Mouse (Mus musculus) layer of hippocampus, postnatal 10 days (tissue): Measurements from ENCODE around the gene Ube2j2. TPM values are rescaled to one million over a fixed set of nuclear protein-coding genes. Genes with fewer than 3 reads are reported as not detected.
A peak's percentile ranks its signal among the peaks of the same experiment; 100 is the strongest.

Source experiments
- DNase-seq, 2 experiments: peaks; one replicate each; pipeline ENCODE4 v3.0.0; 2021; ENCODE audit warnings: low spot score in 2 of 2
- total RNA-seq, 2 experiments: library from RNA; stranded (reverse); gene quantifications; 2 replicates each; pipeline ENCODE4 v1.2.3; 2021

The Ube2j2 gene
- total RNA-seq, 2 experiments from 2014 or later: 93.3 to 97.5 TPM

DNA sequence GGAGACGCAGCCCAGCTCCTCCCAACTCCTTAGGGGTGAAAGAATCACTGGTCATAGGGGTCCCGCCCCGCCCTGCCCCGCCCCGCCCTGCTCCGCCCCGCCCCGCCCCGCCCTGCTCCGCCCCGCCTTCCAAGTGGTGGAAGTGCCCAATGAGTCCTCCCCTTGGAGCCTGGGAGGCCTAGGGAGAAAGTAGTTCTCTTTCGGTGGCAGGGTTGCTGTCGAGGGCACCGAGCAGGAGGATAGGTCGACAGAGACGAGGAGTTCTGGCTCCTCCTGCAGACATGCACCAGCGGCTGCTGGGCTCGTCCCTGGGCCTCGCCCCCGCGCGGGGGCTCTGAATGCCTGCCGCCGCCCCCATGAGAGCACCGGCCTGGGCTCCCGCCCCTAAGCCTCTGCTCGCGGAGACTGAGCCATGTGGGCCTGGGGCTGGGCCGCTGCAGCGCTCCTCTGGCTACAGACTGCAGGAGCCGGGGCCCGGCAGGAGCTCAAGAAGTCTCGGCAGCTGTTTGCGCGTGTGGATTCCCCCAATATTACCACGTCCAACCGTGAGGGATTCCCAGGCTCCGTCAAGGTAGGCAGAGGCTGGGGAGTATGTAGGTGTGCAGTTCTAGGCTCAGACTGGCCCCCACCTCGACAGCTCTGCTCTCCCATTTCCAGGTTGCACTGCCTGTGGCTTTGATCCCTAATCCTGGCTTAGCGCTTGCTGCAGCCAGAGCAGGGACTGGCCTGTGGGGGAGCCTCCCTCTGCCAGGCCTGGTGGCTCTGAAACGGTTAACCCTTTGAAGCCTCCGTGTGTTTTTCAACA is 18.7 kb downstream of the Ube2j2 start, which contains the start of gene C1qtnf12:
TSS of gene C1qtnf12 (plus strand) at position 152 of the 805 bp plus-strand sequence.
- peak; percentile 25 to 32 for DNase-seq

DNA sequence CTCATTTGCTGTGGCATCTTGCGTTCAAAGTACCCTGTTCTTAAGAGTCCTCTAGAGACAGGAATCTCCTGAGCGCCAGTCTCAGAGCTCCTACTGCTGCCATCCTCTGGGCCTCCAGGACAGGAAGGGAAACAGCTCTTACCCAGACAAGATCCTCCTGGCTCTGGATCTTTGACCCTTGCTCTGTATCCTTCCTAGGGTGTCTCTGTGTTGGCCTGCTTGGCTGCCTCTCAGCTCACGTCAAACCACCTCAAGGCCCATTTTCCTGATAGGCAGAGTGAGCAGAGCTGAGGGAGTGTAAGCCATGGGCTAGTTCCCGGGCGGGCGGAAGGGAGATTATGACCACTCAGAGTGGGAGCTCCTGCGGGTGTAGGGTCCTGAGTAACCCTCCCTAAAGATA is 19.5 kb downstream of the Ube2j2 start:
- no peak for DNase-seq

DNA sequence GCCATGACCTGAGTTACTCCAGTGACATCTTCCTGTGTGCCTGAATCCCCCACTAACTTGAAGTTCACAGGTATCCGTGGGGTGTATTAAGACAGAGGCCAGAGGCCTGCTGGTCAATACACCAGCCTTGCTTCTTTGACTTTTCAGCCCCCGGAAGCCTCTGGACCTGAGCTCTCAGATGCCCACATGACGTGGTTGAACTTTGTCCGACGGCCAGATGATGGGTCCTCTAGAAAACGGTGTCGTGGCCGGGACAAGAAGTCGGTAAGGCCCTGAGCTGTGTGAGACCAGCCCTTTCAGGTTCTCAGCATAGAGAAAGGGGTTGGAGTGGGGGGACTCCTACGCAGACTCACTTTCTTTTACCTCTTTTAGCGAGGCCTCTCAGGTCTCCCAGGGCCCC is 20.8 kb downstream of the Ube2j2 start:
- no peak for DNase-seq

DNA sequence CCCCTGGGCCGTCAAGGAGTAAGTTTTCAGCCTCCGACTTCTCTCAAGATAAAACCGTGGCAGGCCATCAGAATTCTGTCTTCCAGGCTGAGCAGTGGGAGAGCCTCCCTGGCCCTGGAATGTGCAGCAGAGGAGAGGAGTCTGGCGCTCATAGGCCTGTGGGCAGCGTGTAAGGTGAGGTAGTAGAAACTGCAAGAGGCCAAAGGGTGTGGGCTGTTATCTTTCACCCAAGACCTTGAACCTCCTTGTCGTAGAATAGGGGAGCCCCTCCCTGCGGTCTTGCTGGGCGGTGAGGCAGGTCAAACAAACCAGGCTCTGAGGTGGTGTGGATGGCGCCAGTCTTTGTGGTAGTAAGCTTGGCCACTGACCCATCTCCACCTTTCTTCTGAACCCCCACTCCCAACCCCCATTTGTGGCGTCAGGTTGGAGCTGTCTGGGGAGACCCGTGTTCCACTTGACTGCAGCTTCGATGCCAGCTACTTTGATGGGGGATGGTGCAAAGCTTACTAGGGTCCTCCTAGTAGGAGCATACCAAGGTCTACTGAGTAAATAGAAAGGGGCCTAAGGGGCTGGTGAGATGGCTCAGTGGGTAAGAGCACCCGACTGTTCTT is 25.5 kb downstream of the Ube2j2 start:
- DNase-seq: no peak

DNA sequence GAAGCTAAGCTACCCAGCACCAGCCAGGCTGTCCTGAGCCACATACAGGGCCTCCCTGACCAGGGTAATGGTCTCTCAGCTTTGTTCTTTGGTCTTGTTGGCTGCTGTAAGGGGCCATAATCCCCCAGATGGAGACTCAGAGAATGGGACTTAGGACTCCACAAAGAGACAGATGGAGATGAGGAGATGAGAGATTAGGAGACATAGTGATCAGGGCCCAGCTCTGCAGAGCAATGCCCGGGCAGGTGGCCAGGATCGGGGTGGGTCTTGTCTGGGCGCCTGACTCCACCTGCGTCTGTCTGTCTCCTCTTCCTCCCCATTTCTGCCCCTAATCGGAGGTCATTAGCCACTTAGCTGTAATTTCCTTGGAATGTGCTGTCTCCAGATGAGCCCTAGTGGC is 26.7 kb downstream of the Ube2j2 start:
- no peak for DNase-seq

DNA sequence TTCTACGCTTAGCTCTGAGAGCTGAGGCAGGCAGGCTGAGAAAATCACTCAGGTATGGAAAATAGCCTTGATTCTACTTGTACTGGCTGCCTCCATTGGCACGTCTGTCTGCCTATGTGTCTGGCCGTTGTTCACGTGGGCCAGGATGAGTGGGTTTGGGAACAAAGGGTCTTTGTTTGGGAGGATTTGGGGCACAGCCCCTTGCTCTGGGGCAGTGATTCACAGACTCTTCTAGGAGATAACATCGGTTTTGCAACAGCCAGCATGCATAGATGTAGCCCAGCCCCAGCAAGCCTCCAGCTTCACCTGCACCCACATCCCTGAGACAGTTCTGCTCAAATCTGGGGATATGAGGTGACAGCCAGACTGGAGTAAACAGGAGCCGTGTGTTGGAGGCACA is 29.0 kb downstream of the Ube2j2 start:
- DNase-seq: no peak

DNA sequence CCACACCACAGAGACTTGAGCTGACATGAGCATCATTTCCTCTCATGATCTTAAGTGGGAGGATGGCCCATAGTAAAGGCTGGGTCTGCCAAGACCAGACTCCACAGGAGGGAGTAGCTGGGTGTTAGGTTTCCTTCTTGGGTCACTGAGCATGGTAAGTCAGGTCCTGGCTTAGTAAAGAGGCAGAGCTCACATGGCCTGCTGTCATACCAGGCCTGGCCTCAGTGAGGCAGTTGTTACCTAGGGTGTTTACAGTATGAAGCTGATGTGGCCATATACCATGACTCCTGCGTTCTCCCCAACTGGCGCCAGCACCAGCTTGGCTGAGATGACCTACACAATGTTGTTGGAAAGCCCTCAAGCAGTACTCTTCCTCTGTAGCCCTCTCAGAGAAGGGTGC is 29.6 kb downstream of the Ube2j2 start:
- DNase-seq: no peak

DNA sequence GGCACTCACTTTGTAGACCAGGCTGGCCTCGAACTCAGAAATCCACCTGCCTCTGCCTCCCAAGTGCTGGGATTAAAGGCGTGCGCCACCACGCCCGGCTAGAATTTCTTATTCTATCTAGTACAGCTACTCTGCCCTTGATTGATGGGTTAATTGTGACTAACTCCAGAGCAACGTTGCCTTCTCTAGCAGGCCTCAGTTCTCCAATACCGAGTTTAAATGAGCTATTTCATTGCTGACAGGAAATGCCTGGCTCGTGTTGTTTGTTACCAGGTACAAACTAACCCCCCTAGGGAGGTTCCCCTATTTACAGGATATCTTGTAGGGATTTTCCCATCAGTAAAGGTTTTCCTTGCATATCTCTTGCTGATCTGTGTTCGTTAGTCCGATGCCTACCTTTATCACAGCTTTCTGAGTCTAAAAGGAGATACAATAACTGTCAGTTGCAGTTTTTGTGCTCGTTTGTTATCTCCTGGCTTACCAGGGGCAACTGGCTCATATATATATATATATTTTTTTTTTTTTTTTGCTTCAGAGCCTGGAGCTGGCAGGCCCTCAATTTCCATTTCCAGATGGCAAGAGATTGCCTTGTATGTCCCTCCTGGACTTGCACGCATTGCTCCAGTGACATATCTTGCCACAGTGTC is 37.9 kb downstream of the Ube2j2 start:
- DNase-seq: no peak

DNA sequence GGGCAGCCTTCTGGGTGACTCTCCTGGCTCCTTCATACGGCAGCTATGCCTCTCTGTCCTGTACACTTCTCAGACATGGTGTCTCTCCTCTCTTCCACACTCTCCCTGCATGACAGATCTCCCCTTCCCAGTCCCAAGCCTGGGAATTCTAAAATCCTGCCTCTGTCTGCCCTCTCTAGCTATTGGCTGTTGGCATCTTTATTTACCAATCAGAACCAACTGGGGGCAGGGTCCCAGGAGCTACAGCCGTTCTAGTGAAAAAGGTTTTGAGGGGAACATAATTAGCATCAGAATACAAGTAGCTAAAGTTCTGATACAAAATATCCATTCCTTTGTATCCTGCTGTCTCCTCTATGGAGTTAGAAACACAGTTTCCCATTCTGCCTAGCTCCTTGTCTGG is 40.2 kb downstream of the Ube2j2 start:
- DNase-seq: no peak

DNA sequence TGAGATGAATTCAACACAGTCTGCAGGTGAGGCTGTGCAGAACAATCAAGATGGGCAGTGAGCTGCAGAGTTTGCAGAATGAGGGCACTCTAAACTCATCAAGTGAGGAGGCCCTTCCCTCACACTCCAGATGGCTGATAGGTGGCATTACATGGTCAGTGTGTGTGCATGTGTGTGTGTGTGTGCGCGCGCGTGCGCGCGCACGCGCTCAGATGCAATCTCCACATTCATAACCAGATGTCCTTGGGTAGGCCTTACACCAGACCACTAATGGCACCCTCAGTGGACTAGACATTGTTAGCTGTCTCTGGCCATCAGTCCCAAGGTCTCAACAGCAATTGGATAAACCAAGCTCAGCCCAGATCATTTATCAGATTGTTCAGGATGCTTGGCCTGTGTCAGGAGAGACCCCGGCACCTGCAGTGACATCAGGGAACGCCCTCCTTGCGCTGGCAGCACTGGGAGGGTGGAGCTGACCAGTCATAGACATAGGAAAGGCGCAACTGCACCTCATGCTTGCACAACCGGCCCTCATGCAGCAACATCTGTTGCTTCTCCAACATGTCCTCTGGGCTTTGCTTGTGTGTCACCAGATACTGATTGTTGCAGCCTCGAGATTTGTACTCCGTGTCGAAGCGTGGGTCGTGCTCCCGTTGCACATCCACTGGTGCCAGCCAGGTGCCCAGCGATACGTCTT is 47.7 kb downstream of the Ube2j2 start:
- no peak for DNase-seq

DNA sequence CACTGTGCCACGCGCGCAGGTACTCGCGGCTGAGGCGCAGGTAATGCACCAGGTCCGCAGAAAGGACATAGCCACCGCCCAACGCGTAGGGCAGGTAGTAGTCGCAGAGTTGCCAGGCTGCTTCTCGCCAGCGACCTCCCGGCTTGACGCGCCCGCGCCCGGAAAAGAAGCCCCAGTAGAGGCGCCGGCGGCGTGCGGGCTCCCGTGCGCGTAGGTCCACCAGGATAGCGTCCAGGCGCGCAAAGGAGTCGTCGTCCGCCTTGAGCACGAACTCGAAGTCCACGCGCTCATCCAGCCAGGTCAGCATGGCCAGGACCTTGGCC is 48.2 kb downstream of the Ube2j2 start:
- no peak for DNase-seq

DNA sequence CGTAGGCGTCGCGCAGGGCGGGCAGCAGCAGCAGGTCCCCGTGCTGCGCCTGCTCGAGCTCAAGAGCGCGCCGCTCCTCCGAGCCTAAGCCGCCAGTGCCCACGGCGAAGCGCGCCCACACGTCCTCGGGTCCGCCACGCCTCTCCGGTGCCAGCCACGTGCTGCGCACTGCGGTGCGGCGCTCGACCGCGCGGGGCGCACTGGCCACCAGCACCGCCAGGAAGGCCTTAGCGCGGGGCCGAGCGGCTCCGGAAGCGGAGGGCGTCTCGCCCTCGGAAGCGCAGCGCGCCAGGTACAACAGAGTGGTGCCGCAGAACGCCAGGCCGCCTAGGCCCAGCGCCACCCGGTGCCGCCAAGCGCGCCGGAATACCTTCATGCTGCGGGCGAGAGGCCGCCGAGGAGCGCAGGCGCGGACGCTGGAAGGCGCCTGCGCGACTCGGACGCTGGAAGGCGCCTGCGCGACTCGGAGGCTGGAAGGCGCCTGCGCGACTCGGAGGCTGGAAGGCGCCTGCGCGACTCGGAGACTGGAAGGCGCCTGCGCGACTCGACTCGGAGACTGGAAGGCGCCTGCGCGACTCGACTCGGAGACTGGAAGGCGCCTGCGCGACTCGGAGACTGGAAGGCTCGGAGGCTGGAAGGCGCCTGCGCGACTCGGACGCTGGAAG is 48.7 kb downstream of the Ube2j2 start, which contains the start of the genes B3galt6 and Sdf4:
TSS of gene B3galt6 (minus strand) at position 409 of the 665 bp plus-strand sequence.
TSS of gene Sdf4 (plus strand) at position 632 of the 665 bp plus-strand sequence.
- peak; percentile 87 to 92 for DNase-seq

DNA sequence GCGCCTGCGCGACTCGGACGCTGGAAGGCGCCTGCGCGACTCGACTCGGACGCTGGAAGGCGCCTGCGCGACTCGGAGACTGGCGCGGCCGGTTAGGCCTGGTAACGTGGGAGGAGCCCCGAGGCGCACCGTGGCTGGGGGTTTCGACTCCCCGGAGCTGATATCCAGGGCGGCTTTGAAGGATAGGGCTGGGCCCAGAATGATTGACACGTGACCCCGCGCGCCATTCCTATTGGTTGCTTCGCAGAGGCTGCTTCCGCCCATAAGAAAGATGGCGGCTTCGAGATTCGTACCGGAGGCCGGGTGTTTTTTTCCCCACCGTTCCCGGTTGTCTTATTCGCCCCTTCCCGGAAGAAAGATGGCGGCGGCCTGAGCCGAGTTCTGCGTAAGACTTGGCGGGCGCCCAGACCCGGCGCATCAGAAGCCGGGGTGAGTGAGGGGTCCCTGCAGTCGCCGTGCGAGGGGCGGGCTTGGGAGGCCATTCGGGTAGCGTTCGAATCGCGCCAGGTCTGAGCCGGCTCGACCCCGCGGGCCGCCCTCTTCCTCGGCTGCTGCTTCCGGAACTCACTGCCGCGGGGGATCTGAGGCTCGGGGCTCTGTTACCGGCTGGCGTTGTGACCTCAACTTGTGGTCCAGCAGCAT is 49.4 kb downstream of the Ube2j2 start:
- peak; percentile 98 for DNase-seq

DNA sequence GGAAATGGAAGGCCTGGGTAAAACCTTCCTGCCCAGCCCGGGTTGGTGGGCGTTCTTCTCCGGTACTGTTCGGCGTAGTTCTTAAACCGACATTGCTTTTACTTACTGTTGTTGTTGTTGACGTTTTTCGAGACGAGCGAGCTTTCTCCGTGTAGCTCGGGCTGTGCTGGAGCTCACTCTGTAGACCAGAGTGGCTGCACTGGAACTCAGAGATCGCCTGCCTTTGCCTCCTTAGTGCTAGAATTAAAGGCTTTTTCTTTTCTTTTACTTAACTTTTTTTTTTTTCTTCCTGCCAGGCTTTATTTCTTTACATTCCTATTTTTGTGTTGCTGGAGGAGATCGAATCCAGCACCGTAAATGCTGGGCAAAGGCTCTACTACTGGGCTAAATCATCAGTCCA is 50.0 kb downstream of the Ube2j2 start:
- no peak for DNase-seq

DNA sequence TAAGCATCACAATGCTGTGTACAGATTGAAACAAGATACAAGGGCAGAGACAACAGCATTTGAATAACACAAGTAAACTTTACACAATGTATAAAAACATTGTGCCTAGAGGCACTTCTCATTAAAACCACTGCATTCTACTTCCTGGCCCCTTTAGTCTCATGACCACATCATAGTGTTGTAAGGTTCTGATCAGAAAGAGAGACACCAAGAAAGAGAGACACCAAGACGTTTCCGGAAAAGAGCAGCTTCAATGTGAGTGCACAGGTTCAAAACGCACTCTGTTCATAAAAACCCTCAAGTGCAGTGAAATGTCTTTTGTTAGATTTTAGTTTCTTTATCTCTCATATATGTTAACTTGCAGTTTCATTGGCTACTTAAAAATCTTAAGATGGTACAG is 60.5 kb downstream of the Ube2j2 start:
- no peak for DNase-seq

DNA sequence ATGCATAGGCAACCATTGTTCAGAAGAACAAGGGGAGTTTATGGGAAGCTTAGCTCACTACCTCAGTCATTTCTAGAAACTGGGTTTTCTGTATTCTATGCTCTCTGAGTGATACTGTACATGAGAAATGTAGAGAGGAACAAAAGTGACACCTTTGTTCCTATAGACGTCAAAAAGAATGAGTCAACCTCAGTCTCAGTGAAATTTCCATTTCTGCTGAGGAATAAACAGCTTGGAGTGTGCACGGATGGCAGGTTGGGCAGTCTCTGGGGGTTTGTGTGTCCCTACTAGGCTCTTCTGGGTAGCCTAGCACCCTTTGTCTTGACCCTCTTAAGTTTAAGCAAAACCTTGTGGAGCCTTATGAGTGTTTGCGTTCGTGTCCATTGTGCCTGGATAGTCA is 64.7 kb downstream of the Ube2j2 start:
- no peak for DNase-seq
